Mouse (Mus musculus) embryo, embryonic 10.5 days (tissue): Measurements from ENCODE around the gene 4933436I01Rik.

Experiments used
- DNase-seq: peaks from one replicate; pipeline ENCODE4 v3.0.0-alpha.2; 2015; ENCODE audit warnings: low spot score

The 4933436I01Rik gene

GRCm38 (mm10) chrX:67921350-67921749, at the start of gene 4933436I01Rik:
4933436I01Rik (minus strand) TSS chrX:67921450.
- DNase-seq, result no peak

GRCm38 (mm10) chrX:67924769-67925470, 3.7 kb upstream of the 4933436I01Rik start:
- no peak for DNase-seq

- no peak for DNase-seq
Observed at GRCm38 (mm10) chrX:67883406-67883805, 37.8 kb downstream of the 4933436I01Rik start.
